8 mouse cellular contexts compared by ENCODE assay signal in the genomic region with DNA sequence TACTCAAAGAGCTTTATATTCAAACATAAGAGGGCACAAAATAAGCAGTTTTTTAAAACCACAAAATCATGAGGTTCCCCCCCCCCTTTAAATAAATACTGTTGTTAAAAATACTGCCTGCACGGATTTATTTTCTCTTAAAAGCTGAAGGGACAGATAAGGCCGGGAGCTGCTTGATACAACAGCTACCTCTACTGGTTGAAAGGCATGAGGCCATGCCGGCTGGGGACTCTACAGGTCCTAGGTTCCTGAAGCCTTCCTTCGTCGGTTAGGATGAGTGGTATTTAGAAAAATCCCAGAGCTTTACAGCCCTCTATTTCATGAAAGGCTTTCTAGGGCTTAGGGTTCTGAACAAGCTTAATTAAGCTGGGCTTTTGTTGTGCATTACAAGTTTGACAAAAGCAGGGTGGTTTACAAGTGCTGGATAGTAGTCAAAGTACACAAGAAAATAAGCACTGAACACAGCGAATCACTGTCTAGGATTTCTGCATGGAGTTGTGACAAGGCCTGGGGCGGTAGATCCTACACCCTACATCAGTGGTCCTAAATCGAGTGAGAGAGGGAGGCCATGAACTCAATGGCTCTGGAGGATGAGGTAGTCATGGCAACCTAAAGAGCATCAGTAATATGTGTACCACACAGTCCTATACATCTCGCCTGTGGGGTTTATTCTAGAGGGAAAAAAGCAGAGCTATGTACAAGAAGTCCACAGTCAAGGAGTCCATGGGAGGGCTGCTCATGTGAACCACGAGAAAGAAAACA.
DNase-seq lines count a peak whose midpoint lies in the region; ATAC-seq and TF ChIP-seq lines count a peak whose summit lies in the region.

No protein-coding gene starts in this region.

- no peaks in the 10 kb centered on the region for H3K9me3 ChIP-seq in kidney, embryonic 16.5 days (ENCODE audit: low read length)
- H3K9me3 ChIP-seq in hindbrain, embryonic 14.5 days (ENCODE audit: control insufficient read depth, low read length) = no peaks in the 10 kb centered on the region
- H3K9me3 ChIP-seq in lung, embryonic 15.5 days = no peaks in the 10 kb centered on the region

- in situ Hi-C loops in Patski (cut with MboI; ENCODE audit: low pct_unique_long_range_greater_than_20kb) = no loop called here

- no peak overlapping the region for H3K4me3 ChIP-seq in kidney, embryonic 16.5 days (ENCODE audit: low read length)
- no peak overlapping the region for H3K4me3 ChIP-seq in hindbrain, embryonic 14.5 days (replicated peaks; ENCODE audit: low read length)
- H3K4me3 ChIP-seq in lung, embryonic 15.5 days = no peak overlapping the region

- no peak overlapping the region for H3K9ac ChIP-seq in kidney, embryonic 16.5 days (replicated peaks; ENCODE audit: low read length)
- no peak overlapping the region for H3K9ac ChIP-seq in hindbrain, embryonic 14.5 days
- H3K9ac ChIP-seq in lung, embryonic 15.5 days = no peak overlapping the region

- DNase-seq in kidney, adult 9 months = peak; percentile 51
- no peak for DNase-seq in Patski (ENCODE audit: low read depth, low spot score)
- peak; percentile 73 for DNase-seq in embryo, embryonic 11 days
- peak; percentile 78 for DNase-seq in hindbrain, embryonic 14.5 days (ENCODE audit: low spot score)
- peak; percentile 49 for DNase-seq in right cerebral cortex, postnatal 4 days
- no peak for DNase-seq in Muller cell, postnatal 12 days (ENCODE audit: inconsistent ontology term)

- H3K27me3 ChIP-seq in kidney, embryonic 16.5 days (ENCODE audit: insufficient read depth, low read length) = no peaks in the 10 kb centered on the region
- H3K27me3 ChIP-seq in Patski = no peaks in the 10 kb centered on the region
- H3K27me3 ChIP-seq in hindbrain, embryonic 14.5 days (ENCODE audit: control insufficient read depth, insufficient read depth, low read length) = no peaks in the 10 kb centered on the region
- H3K27me3 ChIP-seq in lung, embryonic 15.5 days = no peaks in the 10 kb centered on the region

- 43% methylated on average over 10 of the region's 10 CpGs for WGBS in kidney, embryonic 16.5 days
- 33% methylated on average over 10 of the region's 10 CpGs for WGBS in hindbrain, embryonic 14.5 days
- 42% methylated on average over 10 of the region's 10 CpGs for WGBS in lung, embryonic 15.5 days

- peaks cover 5% of the 10 kb centered on the region; the same call in 1 of the 2 replicates for H3K36me3 ChIP-seq in kidney, embryonic 16.5 days (ENCODE audit: insufficient read depth, low read length)
- no peaks in the 10 kb centered on the region for H3K36me3 ChIP-seq in hindbrain, embryonic 14.5 days (replicated peaks; ENCODE audit: control insufficient read depth, insufficient read depth)
- H3K36me3 ChIP-seq in lung, embryonic 15.5 days = no peaks in the 10 kb centered on the region

- H3K4me1 ChIP-seq in kidney, embryonic 16.5 days (ENCODE audit: insufficient read depth, low read length) = no peaks in the 10 kb centered on the region
- H3K4me1 ChIP-seq in hindbrain, embryonic 14.5 days (replicated peaks; ENCODE audit: control insufficient read depth, insufficient read depth, low read length) = no peaks in the 10 kb centered on the region
- 0 out of 2 replicates have a peak, but pooled peaks cover 5% of the 10 kb centered on the region for H3K4me1 ChIP-seq in lung, embryonic 15.5 days

- no peak overlapping the region for H3K4me2 ChIP-seq in kidney, embryonic 16.5 days (replicated peaks; ENCODE audit: low read depth, low read length)
- no peak overlapping the region for H3K4me2 ChIP-seq in hindbrain, embryonic 14.5 days (replicated peaks)
- H3K4me2 ChIP-seq in lung, embryonic 15.5 days = no peak overlapping the region

- no peak; the same call in 1 of the 2 replicates for ATAC-seq in kidney, embryonic 16.5 days (ENCODE audit: low FRiP score, low TSS enrichment)
- ATAC-seq in Patski = peak; percentile 82
- peak; percentile 70; the same call in 1 of the 2 replicates for ATAC-seq in hindbrain, embryonic 14.5 days (ENCODE audit: low FRiP score)
- 0 out of 2 replicates have a peak, but pooled peaks have one; percentile 60 for ATAC-seq in lung, embryonic 15.5 days (ENCODE audit: borderline replicate concordance, extremely low read depth, low FRiP score, low TSS enrichment)

- POLR2A ChIA-PET in Patski (lab: Charles Lee) = interaction anchor here (0.6 to 2.3 kb wide), 10 partner anchors 9 to 989 kb away, joined by 3 to 8 read pairs (median 4); no protein-coding TSS in a partner anchor

- TF ChIP-seq CTCF in Patski (IDR thresholded peaks at IDR 0.05) = peak; percentile 98

- no peak overlapping the region for H3K27ac ChIP-seq in kidney, embryonic 16.5 days (ENCODE audit: low read length)
- H3K27ac ChIP-seq in hindbrain, embryonic 14.5 days = no peak overlapping the region
- no peak overlapping the region for H3K27ac ChIP-seq in lung, embryonic 15.5 days

- CTCF ChIA-PET in Patski (lab: Charles Lee) = interaction anchor here (0.8 to 6.2 kb wide), 34 partner anchors 8 to 449 kb away, joined by 3 to 52 read pairs (median 4); a partner anchor contains a TSS

Comparison
In these comparisons a context has a peak if more than half of its experiments do, and no peak if none do; other contexts are left out.
1. DNase-seq: peak in kidney, adult 9 months (single experiment), embryo, embryonic 11 days (single experiment), hindbrain, embryonic 14.5 days (single experiment) and right cerebral cortex, postnatal 4 days (single experiment); none in Patski (single experiment) and Muller cell, postnatal 12 days (single experiment).